Mouse (Mus musculus): ENCODE data around the gene Ly6g6d.

The Ly6g6d gene

DNA sequence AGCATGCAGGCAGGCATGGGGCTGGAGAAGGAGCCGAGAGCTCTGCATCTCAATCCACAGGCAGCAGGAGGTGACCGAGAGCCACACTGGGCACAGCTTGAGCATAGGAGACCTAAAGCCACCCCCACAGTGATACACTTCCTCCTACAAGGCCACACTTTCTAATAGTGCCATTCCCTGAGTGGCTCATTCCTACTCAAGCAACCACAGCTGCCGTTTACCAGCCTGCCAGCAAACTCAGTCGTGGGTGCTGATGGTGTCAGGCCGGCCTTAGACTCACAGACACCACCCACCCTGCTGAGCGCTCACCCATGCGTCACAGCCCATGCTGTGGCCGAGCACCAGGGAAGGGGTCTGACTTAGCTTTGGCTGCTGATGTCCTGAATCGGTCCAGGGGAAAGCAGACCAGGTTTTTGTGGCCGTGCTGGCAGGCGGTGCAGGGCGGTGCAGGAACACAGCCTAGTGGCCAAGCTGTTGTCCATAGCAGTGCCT, 19.3 kb upstream of the Ly6g6d start:
- DNase-seq (ENCODE audit: low spot score): no peak

DNA sequence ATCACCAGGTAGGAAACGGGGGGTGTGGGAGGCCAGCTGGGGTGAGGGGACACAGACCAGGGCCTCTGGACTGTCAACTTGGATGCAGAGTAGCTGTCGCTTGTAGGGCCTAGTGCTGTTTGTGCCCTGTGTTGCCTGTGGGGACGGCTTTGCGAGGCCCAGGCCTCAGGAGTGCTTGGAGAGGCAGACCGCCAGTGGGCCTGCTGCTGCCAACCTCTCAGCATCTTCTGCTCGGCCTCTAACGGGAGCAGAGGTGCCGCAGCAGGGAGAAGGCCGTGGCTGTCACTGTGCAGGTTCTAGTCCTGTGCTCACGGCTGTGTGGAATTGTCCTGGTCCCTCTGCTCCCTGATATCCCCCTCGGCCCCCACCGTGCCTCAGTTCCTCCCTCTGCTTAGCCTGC, 18.7 kb upstream of the Ly6g6d start:
- DNase-seq (ENCODE audit: low spot score): no peak

DNA sequence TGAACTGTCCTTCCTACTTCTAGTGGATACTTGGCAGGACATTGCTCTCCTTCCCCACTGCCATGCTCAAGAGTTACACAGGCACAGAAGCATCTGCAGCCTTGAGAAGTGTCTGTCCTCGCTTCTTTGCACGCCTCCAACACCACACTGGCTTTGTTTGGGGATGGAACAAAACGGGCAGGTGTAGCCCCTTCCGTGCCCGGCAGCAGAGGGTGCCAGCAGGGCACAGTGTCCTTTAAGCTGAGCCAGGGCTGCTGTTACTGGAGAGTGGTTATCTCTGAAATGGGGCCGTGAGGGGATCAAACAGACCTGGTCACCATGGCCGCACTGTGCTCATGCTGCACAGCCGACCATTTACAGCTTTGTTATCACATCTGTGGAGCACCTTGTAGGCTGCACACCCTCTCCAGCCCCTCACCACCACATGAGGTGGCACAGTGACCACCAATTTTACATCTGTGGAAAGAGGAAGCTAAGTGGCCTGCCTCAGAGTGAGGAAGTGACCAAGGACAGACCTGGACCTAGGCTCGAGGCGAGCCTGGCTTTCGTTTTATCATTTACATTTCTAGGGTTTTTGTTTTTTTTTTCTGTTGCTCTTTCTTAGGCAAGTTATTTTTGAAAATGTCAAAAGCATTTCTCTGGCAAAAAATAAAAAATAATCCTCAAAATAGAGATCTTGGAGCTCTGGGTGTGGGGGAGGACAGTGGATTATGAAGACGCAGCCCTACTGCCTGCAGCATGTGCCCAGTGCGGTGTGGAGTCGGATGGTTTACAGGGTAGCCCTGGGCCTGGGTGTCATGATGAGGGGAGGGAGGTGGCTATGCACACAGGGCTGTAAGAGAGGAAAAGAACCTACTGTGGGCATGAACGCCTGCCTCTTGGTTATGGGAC, 16.9 kb upstream of the Ly6g6d start:
- no peak for DNase-seq (ENCODE audit: low spot score)

DNA sequence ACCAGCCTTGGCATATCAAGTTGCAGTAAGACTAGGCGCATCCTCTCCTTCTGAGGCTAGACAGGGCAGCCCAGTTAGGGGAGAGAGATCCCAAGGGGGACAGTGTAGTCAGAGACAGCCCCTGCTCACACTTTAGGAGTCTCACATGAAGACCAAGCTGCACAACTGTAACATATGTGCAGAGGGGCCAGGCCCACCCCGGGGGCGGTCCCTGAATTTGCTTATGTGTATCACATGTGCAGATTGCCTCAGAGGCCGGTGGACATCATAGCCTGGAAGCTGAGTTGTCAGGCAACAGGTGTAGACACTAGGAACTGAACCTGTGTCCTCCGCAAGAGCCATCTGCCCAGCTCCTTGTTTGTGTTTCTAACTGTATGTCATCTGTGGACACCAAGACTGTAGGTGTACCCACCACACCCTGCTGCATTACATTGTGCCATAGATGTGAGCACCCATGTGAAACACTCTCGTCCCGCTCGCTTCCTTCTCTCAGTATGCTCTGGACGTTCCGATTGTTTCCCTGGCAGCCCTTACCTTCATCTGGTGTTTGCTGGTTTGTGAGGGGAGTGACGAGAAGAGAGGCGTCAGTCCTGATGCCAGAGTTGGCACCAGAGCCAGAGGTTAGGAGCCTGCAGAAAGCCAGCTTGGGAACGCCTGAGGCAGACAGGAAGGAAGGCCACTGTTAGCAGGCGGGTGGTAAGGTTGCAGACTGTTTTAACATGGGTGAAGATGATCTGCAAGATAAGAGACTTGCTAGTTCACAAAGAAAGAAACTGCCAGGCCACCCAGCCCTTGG, 14.7 kb upstream of the Ly6g6d start:
- DNase-seq (ENCODE audit: low spot score): no peak

DNA sequence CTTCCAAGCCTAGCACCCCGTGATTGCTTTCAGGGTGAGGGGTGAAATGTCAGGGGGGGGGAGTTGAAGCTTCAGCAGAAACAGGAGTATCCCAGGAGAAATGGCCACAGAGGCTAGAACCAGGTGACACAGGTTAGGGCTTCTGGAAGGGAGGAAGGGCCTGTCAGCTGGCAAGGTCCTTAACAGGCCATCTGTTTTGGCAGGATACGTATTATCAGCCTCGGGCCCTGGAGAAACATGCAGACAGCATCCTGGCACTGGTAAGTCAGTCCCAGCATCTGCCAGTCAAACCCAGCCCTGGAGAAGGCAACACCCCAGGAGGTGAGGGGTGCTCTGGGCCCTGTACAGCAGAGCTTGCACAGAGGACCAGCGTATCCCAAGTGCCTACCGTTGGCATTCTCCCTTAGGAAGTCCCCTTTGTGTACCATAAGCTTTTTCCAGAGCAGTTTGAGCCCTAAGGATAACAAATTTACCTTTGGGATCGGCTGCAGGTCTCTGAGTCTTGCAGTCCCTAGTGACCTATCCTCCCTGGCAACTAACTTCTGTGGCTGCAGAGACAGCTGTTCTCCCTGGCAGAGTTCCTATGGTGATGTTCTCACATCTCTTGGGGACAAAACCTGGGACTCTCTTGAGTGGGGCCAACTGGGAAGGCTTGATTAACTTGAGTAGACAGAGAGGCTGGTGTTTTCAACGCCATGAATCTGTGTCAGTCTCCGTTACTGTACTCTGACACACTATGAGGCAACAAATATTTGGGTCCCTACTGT, 12.5 kb upstream of the Ly6g6d start:
- no peak for DNase-seq (ENCODE audit: low spot score)

DNA sequence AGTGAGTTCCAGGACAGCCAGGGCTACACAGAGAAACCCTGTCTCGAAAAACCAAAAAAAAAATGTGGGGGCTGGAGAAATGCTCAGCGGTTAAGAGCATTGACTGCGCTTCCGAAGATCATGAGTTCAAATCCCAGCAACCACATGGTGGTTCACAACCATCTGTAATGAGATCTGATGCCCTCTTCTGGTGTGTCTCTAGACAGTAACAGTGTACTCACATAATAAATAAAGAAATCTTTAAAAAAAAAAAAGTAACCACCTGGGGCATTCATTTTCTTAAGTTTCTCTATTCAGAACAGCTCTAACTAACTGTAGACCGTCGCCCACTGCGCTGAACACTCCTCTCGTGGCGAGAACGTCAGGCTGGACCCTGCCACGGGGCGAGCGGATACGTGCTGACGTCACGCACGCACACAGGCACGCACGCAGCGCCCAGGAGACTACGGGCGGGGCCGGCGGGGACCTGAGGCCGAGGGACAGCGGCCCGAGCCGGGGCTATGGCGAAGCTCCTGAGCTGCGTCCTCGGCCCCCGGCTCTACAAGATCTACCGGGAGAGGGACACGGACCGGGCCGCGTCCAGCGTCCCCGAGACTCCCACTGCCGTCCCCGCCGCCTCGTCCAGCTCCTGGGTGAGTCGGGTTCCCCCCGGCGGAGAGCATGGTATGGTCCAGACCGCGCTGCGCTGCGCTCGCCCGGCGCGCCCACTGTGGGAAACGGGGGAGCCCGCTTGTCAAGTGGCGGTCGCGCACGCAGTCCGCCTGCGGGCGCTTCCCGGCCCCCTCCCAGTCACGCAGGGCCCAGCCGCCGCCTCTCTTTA, 11.2 kb upstream of the Ly6g6d start, which contains the start of gene Abhd16a:
Abhd16a (plus strand) TSS at position 439 of the 820 bp plus-strand sequence.
- peak; percentile 92 for DNase-seq (ENCODE audit: low spot score)

DNA sequence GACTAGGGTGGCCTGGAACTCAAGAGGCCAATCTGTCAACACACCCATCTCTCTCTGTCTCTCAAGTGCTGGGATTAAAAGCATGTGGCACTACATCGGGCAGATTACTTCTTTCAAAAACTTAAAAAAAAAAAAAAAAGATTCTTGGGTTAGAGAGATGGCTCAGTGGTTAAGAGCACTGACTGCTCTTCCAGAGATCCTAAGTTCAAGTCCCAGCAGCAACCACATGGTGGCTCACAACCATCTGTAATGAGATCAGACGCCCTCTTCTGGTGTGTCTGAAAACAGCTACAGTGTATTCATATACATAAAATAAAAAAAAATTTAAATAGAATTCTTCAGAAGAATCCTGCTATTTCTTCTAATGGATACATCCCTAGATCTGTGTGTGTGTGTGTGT, 10.3 kb upstream of the Ly6g6d start:
- no peak for DNase-seq (ENCODE audit: low spot score)

DNA sequence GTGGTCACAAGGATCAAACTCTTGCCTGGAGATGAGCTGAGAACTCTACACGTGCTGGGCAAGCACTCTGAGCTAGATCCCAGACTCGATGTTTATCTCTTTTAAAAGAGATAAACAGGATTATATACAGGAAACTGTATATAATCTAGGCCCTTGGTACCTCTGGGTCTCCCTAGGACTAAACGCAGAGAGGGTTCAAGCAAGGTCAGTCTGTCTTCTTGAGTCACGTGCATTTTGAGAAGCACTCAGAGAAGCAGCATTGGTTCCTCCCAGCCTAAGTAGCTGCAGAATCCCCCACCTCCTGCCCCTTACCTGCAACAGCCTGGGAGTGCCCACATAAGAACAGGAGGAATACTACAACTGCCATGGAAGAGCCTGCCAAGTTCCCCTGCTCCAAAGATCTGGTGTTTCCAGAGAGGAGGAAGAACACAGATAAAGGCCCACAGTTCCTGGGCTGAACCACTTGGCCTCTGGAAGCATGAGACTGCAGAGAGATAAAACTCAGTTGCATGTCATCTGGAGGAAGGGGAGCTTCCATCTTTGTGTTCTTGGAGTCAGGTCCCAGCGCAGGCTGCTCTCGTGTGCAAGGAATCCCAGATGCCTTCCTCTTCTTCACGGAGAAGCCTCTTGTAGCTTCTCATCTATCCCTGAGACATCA, 7.5 kb upstream of the Ly6g6d start, which contains the start of gene Ly6g6f:
Ly6g6f (minus strand) TSS at position 403 of the 658 bp plus-strand sequence.
- DNase-seq (ENCODE audit: low spot score): no peak

DNA sequence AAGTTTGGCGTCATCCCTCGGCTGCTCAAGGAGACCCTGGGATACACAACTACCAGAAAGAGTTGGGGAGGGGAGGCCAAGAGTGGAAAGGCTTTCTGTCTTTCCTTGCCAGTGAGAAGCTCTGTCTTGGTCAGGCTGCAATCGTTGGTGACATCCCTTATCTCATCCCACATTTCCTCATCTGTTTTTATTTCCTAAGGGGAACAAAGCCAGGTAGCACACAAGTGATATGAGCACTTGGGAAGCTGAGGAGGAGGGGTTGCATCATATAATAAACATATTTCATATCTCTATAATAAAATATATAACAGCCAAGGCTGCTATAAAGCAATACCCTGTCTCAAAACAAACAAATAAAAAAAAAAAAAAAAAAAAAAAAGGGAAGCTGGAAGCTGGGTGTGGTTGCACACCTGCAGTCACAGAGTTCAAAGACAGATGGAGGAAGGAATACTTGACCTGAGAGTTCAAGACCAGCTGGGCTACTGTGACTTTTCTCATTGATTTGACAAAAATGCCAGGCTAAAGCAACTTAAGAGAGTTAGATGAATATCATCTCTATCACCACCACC, 6.1 kb upstream of the Ly6g6d start:
- DNase-seq (ENCODE audit: low spot score): no peak

DNA sequence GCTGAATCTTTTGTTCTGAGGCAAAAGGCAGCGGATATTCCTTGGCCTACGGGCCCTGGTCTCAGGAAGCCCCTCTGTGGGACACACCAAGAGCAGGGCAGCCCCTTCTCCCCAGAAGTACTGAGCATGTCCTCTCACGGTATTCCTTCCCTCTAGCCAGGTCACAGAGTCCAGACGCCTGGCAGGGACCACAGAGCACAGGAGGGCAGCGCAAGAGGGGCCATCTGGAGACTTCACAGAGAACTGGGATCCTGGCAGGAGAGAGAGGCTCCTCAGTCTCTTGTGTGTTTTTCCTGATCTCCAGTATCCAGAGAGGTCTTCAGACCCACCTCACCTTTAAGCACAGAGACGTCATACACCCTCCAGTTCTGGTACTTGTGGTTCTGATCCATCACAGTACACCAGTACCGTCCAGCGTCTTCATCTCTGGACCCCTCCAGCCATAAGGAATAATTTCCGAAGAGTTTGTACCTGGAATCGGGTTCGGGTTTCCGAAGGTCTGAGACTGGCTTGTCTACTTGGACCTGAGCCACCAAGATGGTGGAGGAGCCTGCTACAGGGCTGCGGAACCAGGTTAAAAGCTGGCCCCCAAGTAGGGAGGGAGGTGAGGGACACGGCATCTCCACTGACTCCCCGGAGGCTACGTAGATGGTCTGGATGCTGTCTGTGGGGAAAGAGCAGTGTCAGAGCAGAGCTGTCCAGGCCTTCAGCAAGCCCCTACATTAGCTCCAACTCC, 5.1 kb upstream of the Ly6g6d start:
- no peak for DNase-seq (ENCODE audit: low spot score)

DNA sequence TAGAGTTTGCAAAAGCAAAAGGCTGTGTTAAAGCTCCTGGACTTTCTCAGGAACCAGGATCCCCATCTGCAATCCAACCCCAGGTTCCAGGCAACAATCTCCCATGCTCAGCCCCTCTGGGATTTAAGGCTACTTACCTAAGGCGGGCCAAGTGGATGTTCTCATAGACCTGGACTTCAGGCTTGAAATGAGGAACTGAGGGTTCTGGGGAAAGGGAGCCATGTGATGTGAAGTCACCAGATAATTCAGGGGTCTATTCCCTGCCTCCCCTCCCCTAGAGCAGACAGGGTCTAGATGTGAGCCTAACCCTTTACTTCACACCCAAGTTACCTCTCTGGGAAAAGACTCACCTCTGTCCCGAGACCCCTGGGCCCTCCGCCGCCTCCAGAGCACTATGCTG, 2.8 kb upstream of the Ly6g6d start:
- DNase-seq (ENCODE audit: low spot score): no peak

DNA sequence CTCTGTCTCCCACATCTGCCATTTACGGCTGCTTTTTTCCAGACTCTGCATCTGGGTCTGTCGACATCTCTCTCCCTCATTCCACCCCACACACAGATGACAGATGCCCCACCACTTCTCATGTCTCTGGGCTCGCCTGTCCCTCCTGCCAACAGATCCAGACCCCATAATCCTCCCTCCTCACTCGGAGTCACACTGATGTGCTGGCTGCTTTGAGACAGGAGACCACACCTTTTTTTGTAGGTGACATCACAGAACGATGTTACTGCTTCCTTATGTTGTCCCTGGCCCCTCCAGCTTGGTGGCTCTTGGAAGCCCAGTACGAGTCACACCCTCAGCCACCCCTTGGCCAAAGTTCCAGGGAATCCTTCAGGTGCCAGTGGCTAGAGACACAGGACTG, 2.4 kb upstream of the Ly6g6d start:
- no peak for DNase-seq (ENCODE audit: low spot score)

DNA sequence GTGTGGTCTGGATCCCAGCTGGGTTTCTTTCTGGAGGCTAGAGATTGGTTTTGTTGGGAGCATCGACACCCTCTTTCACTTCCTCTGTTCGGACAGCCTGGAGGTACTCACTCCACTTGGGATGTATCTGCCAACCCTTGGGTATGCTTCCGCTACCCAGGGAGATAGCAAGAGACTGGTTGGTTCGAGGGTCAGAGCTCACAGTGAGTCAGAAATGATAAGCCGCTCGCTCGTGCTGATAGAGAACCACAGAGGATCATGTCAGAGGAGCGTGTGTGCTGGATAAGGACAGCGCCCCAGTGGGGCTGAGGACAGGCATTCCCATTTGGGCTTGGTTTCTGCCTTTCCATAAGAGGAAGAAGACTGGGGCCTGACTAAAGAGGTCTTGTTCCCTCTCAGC, 1.9 kb upstream of the Ly6g6d start:
- DNase-seq (ENCODE audit: low spot score): no peak

DNA sequence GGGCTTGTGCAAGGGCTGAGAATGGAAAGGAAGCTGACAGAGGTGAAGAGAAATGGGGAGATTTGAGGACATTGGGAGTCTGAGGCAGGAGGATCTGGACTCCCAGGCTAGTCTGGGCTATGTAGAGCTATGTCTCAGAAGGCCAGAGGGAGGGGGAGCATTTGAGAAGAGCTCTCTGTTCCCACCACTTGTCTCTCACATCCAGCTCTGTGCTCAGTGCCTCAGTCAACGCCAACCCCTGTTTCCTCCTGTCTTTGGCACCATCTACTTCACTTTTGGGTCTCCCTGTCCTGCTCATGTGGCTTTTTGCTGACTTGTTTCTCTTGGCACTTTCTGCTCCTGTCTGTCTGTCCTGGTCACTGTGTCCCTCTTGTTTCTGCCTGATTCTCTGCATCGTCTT, 580 bp downstream of the Ly6g6d start:
- no peak for DNase-seq (ENCODE audit: low spot score)

DNA sequence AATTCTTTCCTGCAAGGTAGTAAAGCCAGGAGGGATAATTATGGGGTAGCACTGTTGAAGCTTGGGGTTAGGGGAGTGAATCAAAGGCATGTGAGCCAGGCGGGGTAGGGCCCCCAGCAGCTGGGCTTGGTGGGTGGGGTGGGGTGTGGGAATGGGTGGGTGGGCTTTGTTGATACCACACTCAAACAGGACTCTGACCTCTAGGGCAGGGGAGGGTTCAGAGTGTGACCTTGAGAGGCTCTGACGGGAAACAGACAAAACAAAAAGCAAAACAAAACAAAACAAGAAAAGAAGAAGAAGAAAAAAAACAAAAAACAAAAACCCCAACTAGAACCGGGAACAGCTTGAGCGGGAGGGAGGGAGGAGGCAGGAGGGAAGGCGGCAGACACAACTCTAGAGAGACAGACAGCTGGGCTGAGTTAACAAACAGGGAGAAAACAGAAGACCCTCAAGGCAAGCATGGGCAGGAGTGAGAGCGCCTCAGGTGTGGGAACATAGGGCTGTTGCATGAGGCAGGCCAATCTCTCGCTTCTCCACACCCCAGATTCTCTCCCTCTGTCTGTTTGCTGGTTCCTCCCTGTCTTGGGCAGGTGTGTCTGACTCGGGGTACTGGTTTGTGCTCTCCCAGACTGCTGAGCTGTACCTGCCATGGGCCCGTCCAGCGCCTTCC, 1.2 kb downstream of the Ly6g6d start, which contains the start of gene Ly6g6e:
Ly6g6e (plus strand) TSS at position 396 of the 670 bp plus-strand sequence.
- no peak for DNase-seq (ENCODE audit: low spot score)

DNA sequence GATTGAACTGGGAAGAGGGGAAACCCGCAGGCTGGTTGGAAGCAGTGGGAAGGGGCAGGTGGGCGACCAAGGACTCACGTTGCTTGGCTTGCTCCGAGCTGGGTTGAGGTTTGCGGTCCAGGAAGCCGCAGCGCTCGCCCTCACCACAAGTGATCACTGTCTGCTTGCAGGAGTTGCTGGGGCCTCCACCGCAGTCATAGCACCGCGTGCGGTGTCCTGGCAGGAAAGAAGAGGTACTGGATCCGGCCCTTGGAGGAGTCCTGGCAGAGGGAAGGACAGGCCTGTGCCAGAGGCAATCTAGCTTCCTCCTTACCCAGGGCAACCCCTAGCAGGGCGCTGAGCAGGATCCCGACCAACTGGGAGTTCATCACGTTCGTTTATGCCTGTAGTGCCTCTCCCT, 3.8 kb downstream of the Ly6g6d start:
- no peak for DNase-seq (ENCODE audit: low spot score)

DNA sequence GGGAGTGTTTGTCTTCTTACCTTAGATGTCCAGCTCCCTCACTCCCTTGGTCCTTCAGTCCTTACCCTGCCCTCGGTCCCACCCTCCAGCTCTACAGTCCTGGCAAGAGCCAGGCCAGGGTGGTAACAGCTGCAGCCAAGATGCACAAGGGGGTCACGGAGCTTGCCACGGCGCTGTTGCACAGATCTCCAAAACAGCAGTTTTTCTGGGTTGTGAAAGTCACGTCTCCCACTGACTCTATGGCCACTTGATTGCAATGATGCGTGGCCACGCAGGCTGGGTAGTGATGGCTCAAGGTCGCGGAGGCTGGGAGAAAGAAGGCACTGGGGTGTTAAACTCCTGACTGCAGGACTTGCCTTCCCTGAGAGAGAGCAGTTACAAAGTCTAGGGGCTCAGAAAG, 6.4 kb downstream of the Ly6g6d start:
- no peak for DNase-seq (ENCODE audit: low spot score)

DNA sequence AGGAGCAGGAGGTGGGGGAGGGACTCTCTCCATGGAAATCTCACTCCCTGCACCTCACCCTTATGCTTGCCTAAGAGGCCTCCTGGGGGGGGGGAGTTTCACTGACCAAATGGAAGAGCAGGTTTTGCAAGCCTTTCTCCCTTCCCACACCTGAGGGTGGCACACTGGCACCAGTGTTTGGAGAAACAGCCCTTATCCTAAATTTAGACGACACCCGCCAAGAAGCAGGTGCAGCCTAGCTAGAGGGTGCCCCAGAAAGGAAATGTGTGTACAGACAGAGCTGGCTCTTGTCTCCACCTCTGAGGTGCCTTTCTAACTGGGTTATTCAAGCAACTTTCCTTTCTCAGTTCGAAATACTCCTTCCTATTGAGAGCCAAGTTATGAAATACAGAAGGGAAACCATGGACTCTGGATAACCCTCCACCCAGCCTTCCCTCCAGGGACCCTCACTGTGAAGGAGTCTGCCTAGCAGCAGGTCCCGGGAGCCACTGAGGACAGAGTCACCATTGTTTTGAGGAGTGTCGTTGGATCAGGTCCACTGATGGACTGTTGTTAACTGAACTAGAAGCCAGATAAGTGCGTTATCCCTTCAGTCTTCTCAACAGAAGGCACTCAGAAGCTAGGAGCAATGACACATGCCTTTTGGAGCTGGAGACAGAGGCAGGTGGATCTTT, 7.2 kb downstream of the Ly6g6d start:
- peak; percentile 36 for DNase-seq (ENCODE audit: low spot score)

Measured in urinary bladder, postnatal 14 days (tissue).